Mouse (Mus musculus) gastrocnemius, postnatal 25 days (tissue): Measurements from ENCODE around the gene Olig2. TPM values are rescaled to one million over a fixed set of nuclear protein-coding genes. Genes with fewer than 3 reads are reported as not detected.

Experiments used
- DNase-seq: peaks from one replicate; pipeline ENCODE4 v3.0.0; 2022
- long read RNA-seq, 2 experiments: library from polyadenylated mRNA; stranded (forward); transcript quantifications; one replicate each; pipeline ENCODE4 v2.0.0; 2021
- total RNA-seq, 2 experiments: library from RNA; stranded (reverse); gene quantifications; 1 replicate in 1 of 2; 2 replicates in 1 of 2; pipeline ENCODE4 v1.2.3; 2021

Olig2 gene
- total RNA-seq, result not detected
- long read RNA-seq, experiment 1, result 0 reads
- long read RNA-seq, experiment 2, result 0 reads

DNA sequence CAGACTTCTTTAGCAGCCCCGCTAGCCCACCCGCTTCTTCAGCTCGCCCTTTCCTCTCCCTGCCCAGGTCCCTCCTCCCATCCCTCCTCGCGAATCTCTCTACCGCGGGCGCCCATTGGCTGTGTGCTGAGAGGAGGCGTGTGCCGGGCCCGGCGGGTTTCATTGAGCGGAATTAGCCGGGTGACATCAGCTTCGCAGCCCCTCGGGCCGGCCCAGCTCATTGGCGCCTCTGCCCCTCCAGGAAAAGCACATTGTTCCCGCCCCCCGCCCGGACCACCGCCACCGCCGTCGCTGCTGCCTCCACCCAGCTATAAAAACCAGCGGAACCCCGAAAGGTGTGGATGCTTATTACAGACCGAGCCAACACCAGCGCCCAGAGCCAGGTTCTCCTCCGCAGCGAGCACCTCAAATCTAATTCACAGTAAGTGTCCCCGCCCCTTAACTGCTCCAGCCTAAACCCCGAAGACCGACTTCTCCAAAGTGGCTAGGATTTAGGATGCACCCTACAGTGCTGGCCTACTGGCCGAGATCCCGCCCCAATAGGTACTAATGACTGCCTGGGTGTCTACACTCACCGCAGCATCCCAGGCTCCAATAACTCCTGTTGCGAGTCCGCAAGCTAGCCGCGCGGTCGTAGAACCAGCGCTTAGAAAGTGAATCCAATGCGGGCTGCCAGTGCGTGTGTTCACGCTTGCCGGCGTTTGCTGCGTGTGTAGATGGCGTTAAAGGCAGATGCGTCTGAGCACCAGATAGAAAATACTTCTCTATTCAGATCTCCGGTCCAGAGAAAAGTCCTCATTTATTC is at the start of gene Olig2:
Olig2 (plus strand) TSS at position 225 of the 805 bp plus-strand sequence.
- DNase-seq, result no peak

GRCm38 (mm10) chr16:91175892-91176291 is 49.4 kb upstream of the Olig2 start:
- no peak for DNase-seq

DNA sequence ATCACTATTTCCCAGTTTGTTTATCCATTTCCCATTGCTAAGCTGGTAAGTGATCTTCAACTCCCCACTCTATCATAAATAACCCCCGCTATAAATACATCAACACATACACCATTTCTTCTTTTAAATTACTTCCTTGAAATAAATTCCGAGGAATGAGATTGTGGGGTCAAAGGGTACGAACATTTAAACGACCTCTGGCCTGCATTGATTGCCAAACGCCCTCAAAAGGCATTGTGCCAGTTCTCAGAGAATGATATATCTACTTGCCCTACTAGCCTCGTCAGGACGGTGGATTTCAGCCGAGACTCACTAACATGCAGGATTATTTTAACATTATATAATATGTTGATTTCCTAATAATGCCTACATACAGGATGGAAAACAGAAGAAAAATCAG is 38.2 kb upstream of the Olig2 start:
- no peak for DNase-seq

- DNase-seq, result no peak
Measured at GRCm38 (mm10) chr16:91187662-91188061, 37.6 kb upstream of the Olig2 start.

DNA sequence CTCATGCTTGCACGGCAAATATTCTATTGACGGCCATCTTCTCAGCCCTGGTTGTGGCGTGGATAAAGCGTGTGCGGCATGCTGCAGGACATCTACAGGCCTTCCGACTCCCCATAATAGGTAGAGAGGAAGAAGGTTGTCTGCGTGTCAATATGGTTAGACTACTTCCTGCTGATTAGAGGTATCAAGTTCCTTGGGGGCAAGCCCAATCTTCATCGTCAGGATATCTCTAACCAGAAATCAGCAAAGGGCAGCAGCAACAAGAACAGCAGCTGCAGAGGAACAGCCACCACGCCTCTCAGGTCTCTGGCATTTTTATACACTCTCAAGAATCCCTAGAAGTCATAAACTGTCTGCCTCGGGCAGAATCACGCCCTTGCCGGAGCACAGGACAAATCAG is 37.0 kb upstream of the Olig2 start:
- DNase-seq, result no peak

DNA sequence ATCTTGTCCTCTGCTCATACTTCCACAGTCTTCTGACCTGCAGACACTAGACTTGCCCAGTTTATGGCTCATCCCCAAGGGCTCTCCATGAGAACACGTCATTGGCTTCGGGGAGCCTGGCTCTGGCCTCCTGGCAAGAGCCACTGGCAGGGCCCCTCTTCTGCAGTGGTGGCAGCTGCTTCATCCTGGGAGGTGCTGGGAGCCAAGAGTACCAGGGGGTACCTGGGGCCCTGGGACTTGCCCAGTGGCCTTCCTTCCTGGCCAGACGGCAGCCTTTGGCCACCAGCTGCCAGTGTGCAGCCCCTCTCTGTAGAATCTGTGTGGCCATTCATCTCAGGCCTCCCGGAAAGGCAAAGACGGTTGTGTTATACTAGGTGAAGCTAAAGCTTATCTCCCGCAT is 34.0 kb upstream of the Olig2 start:
- DNase-seq, result no peak

DNA sequence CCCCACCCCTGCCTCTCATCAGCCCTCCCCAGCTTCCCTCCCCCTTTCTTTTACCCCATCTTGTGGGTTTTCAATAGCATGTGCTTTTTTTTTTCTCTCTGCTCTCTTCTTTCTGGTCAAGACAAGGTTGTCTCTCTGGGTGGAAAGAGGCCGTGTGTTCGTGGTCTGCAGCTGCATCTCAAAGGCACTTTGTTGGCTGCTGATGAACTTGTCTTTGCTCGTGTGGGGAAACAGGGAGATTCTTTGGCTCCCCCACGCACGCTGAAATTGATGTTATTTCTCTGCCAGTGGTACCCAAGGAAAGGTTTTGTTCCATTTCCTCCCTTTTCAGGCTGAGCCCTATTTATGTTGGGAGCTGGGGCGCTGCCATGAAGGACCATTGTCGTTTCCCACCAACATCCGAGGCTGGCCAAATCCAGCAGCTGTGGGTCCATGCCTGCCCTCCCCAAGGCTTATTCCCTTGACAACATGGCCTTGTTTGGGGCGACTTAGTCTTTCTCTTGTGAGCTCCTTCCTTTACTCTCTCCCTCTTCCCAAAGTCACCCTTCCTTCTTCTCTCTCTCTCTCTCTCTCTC is 33.5 kb upstream of the Olig2 start:
- DNase-seq, result no peak

- no peak for DNase-seq
Measured at GRCm38 (mm10) chr16:91192672-91193354, 32.4 kb upstream of the Olig2 start.

GRCm38 (mm10) chr16:91199815-91200214 is 25.4 kb upstream of the Olig2 start:
- no peak for DNase-seq

- DNase-seq, result no peak
Measured at GRCm38 (mm10) chr16:91202989-91203388, 22.3 kb upstream of the Olig2 start.

- no peak for DNase-seq
Measured at GRCm38 (mm10) chr16:91206371-91206770, 18.9 kb upstream of the Olig2 start.

DNA sequence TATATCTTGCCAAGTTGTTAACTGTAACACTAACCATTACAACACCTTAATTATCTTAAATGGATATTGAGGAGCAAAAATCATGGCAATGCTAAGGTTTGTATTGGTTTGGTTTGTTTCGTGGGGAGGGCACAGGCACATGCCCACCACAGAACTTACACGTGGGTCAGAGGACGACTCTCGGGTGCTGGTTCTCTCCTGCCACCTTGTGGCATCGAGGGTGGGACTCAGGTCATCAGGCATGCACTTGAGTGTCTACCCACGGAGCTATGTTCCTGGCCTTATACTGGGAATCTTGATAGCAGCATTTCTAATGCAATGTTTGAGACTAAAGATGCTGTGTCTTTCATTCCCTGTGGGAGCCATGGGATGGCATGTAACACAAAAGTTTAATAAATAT is 8.2 kb upstream of the Olig2 start:
- DNase-seq, result no peak

DNA sequence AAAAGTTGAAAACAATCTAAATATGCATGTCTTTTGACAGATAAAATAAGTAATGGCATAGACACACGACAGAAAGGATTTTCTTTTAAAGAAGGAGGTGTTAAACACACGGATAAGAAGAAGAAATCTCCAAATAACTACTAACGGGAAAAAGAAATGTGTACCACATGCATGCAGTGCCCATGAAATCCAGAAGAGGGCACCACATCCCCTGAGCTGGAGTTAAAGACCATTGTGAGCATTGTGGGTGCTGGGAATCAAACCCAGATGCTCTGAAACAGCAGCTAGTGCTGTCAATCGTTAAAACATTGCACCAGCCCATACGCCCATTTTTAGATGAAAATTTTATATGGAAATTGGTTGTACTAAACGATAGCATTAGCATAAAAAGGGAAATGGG is 7.3 kb upstream of the Olig2 start:
- no peak for DNase-seq

DNA sequence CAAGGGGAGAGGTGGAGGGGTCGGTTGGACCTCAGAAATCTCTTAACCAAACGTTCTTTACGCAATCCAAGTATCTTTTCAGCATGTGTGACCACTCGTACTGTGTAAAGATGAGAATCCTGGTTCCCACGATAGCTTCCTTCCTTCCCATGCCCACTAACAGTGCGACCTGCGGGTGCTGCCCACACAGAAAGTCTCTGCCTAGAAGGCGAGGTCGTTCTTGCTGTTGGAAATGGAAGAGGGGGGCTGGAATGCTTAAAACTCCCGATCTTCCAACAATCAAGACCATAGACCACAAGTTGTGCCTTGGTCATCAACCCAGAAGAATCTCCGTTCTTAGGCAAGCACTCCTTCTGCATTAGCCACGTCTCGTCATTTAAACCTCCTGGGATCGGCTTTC is 6.0 kb upstream of the Olig2 start:
- DNase-seq, result no peak

GRCm38 (mm10) chr16:91222171-91222642 is 3.0 kb upstream of the Olig2 start:
- DNase-seq, result no peak

DNA sequence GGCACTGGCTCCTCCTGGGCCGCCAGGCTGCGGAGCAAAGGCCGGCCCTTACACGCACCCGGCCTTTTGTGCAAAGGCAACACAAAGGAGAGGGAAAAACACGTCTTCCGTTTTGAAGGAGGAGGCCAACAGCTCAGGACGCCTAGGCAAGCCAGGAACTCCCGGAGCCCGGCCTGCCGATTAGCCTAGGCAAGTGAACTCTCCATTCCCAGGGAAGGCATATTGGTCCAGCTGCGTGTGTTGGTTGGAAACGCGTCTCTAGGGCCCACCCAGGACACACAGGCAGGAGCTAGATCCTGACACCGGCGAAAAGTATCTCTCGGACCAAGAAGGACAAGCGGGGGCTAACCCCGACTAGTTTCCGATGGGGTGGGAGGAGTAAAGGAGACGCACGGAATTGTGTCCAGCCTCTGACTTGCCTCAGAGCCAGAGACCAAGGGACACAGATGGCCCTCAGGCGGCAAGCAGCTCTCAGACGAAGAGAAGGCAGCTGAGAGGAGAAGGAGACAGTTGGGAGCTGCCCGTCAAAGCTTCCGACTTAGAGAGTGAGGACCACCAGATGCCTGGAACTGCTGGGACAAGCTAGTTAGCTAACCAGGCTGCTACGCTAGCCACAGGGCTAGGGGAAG is 2.5 kb upstream of the Olig2 start:
- DNase-seq, result no peak

DNA sequence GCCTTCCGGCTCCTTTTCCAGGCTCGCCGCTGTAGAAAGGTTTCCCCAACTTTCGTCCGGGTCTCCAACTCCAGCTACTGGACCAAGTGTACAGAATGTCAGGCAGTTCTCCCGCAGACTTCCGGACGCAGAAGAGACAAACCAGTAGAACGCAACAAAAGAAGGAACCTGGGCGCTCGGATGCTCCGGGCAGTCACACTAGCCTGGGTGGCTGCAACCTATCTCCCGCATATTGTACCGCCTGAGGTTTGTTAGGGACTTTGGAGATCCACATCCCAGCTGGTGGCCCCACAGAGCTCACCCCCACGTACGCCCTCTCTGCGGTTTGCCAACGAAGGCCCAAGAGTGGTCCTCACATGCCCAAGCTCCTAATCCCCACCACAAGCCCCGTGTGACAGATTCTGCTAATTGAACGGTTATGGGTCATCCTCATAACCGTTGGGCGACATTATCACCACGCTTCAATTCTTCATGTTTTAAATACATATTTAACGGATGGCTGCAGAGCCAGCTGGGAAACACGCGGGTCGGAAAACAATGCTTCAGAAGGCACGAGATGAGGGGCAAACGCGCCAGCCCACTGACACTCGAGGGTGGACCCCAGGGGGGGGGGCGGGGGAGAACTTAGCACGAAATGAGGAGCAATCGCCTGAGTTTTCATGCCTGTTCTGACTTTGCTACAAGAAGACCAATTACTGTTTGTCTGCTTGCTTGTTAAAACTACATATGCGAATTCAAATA is 1.8 kb upstream of the Olig2 start:
- no peak for DNase-seq

GRCm38 (mm10) chr16:91224068-91224402 is 1.2 kb upstream of the Olig2 start:
- DNase-seq, result no peak

- no peak for DNase-seq
Measured at GRCm38 (mm10) chr16:91224481-91225232, 600 bp upstream of the Olig2 start.

GRCm38 (mm10) chr16:91226038-91226882 is 1.0 kb downstream of the Olig2 start:
- no peak for DNase-seq
